Mouse (Mus musculus) heart, adult 2 months (tissue): ENCODE data around the gene Acot6. TPM values are rescaled to one million over a fixed set of nuclear protein-coding genes. Genes with fewer than 3 reads are reported as not detected.

Source experiments
- DNase-seq, 2 experiments: peaks; one replicate each; pipeline ENCODE4 v3.0.0; 2021
- H3K27ac ChIP-seq: fragments of 200-600 bp; 2 replicates; pipeline ENCODE4 v1.8.1; 2022
- H3K27me3 ChIP-seq: fragments of 200-500 bp; 2 replicates; pipeline ENCODE4 v1.6.1; 2012; ENCODE audit warnings: mild to moderate bottlenecking, low read length, inconsistent platforms, mixed read lengths; ENCODE audit not compliant: control insufficient read depth, insufficient read depth
- H3K36me3 ChIP-seq: fragments of 200-500 bp; 2 replicates; pipeline ENCODE4 v1.6.1; 2012; ENCODE audit warnings: low read length, inconsistent platforms; ENCODE audit not compliant: control insufficient read depth, insufficient read depth
- H3K4me1 ChIP-seq: fragments of 200-500 bp; 2 replicates; pipeline ENCODE4 v1.6.1; 2011; ENCODE audit warnings: low read length; ENCODE audit not compliant: control insufficient read depth, insufficient read depth
- H3K4me3 ChIP-seq: fragments of 200-600 bp; 2 replicates; pipeline ENCODE4 v1.8.1; 2022
- H3K79me2 ChIP-seq: fragments of 200-500 bp; replicated peaks from 2 replicates; pipeline ENCODE4 v1.6.1; 2012; ENCODE audit warnings: mild to moderate bottlenecking, inconsistent platforms, low read length, moderate library complexity, mixed read lengths; ENCODE audit not compliant: control insufficient read depth, insufficient read depth
- H3K9ac ChIP-seq: fragments of 200-500 bp; 2 replicates; pipeline ENCODE4 v1.6.1; 2012; ENCODE audit warnings: low read depth, mild to moderate bottlenecking, control low read depth, inconsistent platforms, low read length, mixed read lengths
- CTCF ChIP-seq: fragments of 200-600 bp; IDR thresholded peaks from 2 replicates; pipeline ENCODE4 v1.8.1; 2022; ENCODE audit warnings: antibody characterized with exemption, mild to moderate bottlenecking, moderate library complexity
- EP300 ChIP-seq: fragments of 200-500 bp; IDR thresholded peaks from 2 replicates; pipeline ENCODE4 v1.6.1; 2011; ENCODE audit warnings: low read depth, low read length, control low read depth; ENCODE audit not compliant: insufficient read depth
- POLR2A ChIP-seq: fragments of 200-500 bp; IDR thresholded peaks from 2 replicates; pipeline ENCODE4 v1.6.1; 2011; ENCODE audit warnings: mild to moderate bottlenecking, low read depth, low read length, control low read depth; ENCODE audit not compliant: insufficient read depth
- WGBS: fragments of 180-500 bp; shearing (Covaris S2); methylation state at CpG from one replicate; pipeline ENCODE4 v1.1.7; 2018; 5-methylcytosine and 5-hydroxymethylcytosine counted together
- intact Hi-C: fragments of 180-260 bp; cut with DNase I; formaldehyde crosslinking; loops from one replicate; pipeline ENCODE4 v1.15.1; 2025
- polyA plus RNA-seq: library from polyadenylated mRNA; depleted of rRNA; stranded (reverse); fragments of >200 nt; gene quantifications from 2 replicates; pipeline ENCODE4 v1.2.3, GENCODE M21; 2012
- total RNA-seq, 2 experiments: library from RNA; stranded (reverse); gene quantifications; 2 replicates each; pipeline ENCODE4 v1.2.3; 2021

Acot6 gene
- total and polyA plus RNA-seq, 3 experiments = 1.5 to 2.2 (median 2.2) TPM

- H3K36me3 ChIP-seq = no peaks in the 10 kb centered on the region
- TF ChIP-seq CTCF = no peak
- TF ChIP-seq POLR2A = no peak
- TF ChIP-seq EP300 = no peak
- no peak for DNase-seq
- intact Hi-C loops = no loop called here
- WGBS = 89% methylated on average over 4 of the region's 4 CpGs
- no peaks in the 10 kb centered on the region for H3K27me3 ChIP-seq
- no peaks in the 10 kb centered on the region for H3K4me1 ChIP-seq
- H3K4me3 ChIP-seq = no peak overlapping the region
- no peak overlapping the region for H3K9ac ChIP-seq
- H3K79me2 ChIP-seq = no peaks in the 10 kb centered on the region
- no peak overlapping the region for H3K27ac ChIP-seq
Measured at GRCm38 (mm10) chr12:84141271-84141670, 40.8 kb downstream of the Acot6 start.

- 81% methylated on average over 14 of the region's 14 CpGs for WGBS
- no peak for TF ChIP-seq POLR2A
- no peak for TF ChIP-seq EP300
- no peak for TF ChIP-seq CTCF
- no peak for DNase-seq
Measured at GRCm38 (mm10) chr12:84142281-84143050, 42.0 kb downstream of the Acot6 start.

GRCm38 (mm10) chr12:84147954-84148621, 47.6 kb downstream of the Acot6 start, which contains the start of gene Pnma1:
Gene Pnma1 (minus strand): TSS chr12:84148489.
- peak within 1 kb of the TSS; percentile 59 for H3K27ac ChIP-seq
- intact Hi-C loops = loop anchor here (5.0 kb wide), 1 partner anchor 99 kb away; no protein-coding TSS in a partner anchor
- DNase-seq = peak; percentile 73 to 79

More at GRCm38 (mm10) chr12:84142281-84143050, 42.0 kb downstream of the Acot6 start:
- no peaks in the 10 kb centered on the region for H3K79me2 ChIP-seq
- H3K4me3 ChIP-seq = no peak overlapping the region
- H3K27me3 ChIP-seq = no peaks in the 10 kb centered on the region
- no peak overlapping the region for H3K27ac ChIP-seq
- intact Hi-C loops = no loop called here
- no peaks in the 10 kb centered on the region for H3K36me3 ChIP-seq
- H3K4me1 ChIP-seq = no peaks in the 10 kb centered on the region
- H3K9ac ChIP-seq = no peak overlapping the region

GRCm38 (mm10) chr12:84148622-84149012, 48.2 kb downstream of the Acot6 start:
- intact Hi-C loops = loop anchor here (5.0 kb wide), 1 partner anchor 99 kb away; no protein-coding TSS in a partner anchor

More at GRCm38 (mm10) chr12:84147954-84148621, 47.6 kb downstream of the Acot6 start, which contains the start of gene Pnma1:
- Histone ChIP-seq H3K36me3 (no peaks in the 10 kb centered on the region), H3K79me2 (no peaks in the 10 kb centered on the region), H3K9ac (peak within 1 kb of the TSS; percentile 85), H3K4me1 (peaks cover 1% of the 10 kb centered on the region; the same call in 1 of the 2 replicates), H3K4me3 (peak within 1 kb of the TSS; percentile 60), H3K27me3 (no peaks in the 10 kb centered on the region)
- TF ChIP-seq CTCF = peak; percentile 78
- TF ChIP-seq EP300 = no peak
- no peak for TF ChIP-seq POLR2A
- WGBS = 2% methylated on average over 50 of the region's 50 CpGs

GRCm38 (mm10) chr12:84149971-84150370, 49.5 kb downstream of the Acot6 start:
- 94% methylated on average over 15 of the region's 15 CpGs for WGBS
- Histone ChIP-seq H3K79me2 (no peaks in the 10 kb centered on the region), H3K4me3 (no peak overlapping the region), H3K4me1 (peaks cover 1% of the 10 kb centered on the region; the same call in 1 of the 2 replicates), H3K27ac (no peak overlapping the region), H3K27me3 (no peaks in the 10 kb centered on the region), H3K36me3 (no peaks in the 10 kb centered on the region), H3K9ac (no peak overlapping the region)
- no peak for DNase-seq
- TF ChIP-seq EP300 (no peak), POLR2A (no peak), CTCF (no peak)
- intact Hi-C loops = loop anchor here (5.0 kb wide), 1 partner anchor 97 kb away; no protein-coding TSS in a partner anchor

More at GRCm38 (mm10) chr12:84148622-84149012, 48.2 kb downstream of the Acot6 start:
- TF ChIP-seq EP300 = no peak
- no peak for TF ChIP-seq POLR2A
- TF ChIP-seq CTCF = no peak
- Histone ChIP-seq H3K27ac (peak overlapping the region; percentile 59), H3K4me1 (peaks cover 1% of the 10 kb centered on the region; the same call in 1 of the 2 replicates), H3K79me2 (no peaks in the 10 kb centered on the region), H3K4me3 (peak overlapping the region; percentile 60), H3K36me3 (no peaks in the 10 kb centered on the region), H3K27me3 (no peaks in the 10 kb centered on the region), H3K9ac (peak overlapping the region; percentile 85; the same call in 1 of the 2 replicates)
- no peak for DNase-seq
- WGBS = 24% methylated on average over 10 of the region's 10 CpGs
